Mouse (Mus musculus) midbrain, embryonic 11.5 days (tissue): ENCODE results near the gene Rin2. TPM values are rescaled to one million over a fixed set of nuclear protein-coding genes. Genes with fewer than 3 reads are reported as not detected.
A peak's percentile ranks its signal among the peaks of the same experiment; 100 is the strongest.

Source experiments
- ATAC-seq: fragments of 200-750 bp; cut with Nextera tagmentation; 2 replicates; pipeline ENCODE4 v1.8.0; 2017; ENCODE audit warnings: moderate TSS enrichment, moderate library complexity; ENCODE audit not compliant: low FRiP score
- DNase-seq: peaks from one replicate; pipeline ENCODE4 v3.0.0; 2015; ENCODE audit warnings: low spot score; ENCODE audit errors: missing footprints
- H3K27ac ChIP-seq: fragments of 300-500 bp; sonication (generic); 2 replicates; pipeline ENCODE4 v1.5.1; 2014; ENCODE audit warnings: low read depth, low read length
- H3K27me3 ChIP-seq: fragments of 300-500 bp; sonication (generic); 2 replicates; pipeline ENCODE4 v1.6.1; 2014; ENCODE audit warnings: mild to moderate bottlenecking, low read length, moderate library complexity, mixed read lengths; ENCODE audit not compliant: control insufficient read depth, insufficient read depth
- H3K36me3 ChIP-seq: fragments of 300-500 bp; sonication (generic); 2 replicates; pipeline ENCODE4 v1.6.1; 2014; ENCODE audit warnings: mild to moderate bottlenecking, low read length, moderate library complexity, mixed read lengths; ENCODE audit not compliant: control insufficient read depth, insufficient read depth
- H3K4me1 ChIP-seq: fragments of 300-500 bp; sonication (generic); 2 replicates; pipeline ENCODE4 v1.6.1; 2014; ENCODE audit warnings: low read length; ENCODE audit not compliant: control insufficient read depth, insufficient read depth
- H3K4me2 ChIP-seq: fragments of 300-500 bp; sonication (generic); 2 replicates; pipeline ENCODE4 v1.6.1; 2014; ENCODE audit warnings: mild to moderate bottlenecking, moderate library complexity
- H3K4me3 ChIP-seq: fragments of 300-500 bp; sonication (generic); 2 replicates; pipeline ENCODE4 v1.5.1; 2014; ENCODE audit warnings: low read depth, low read length
- H3K9ac ChIP-seq: fragments of 300-500 bp; sonication (generic); 2 replicates; pipeline ENCODE4 v1.6.1; 2014; ENCODE audit warnings: low read length
- H3K9me3 ChIP-seq: fragments of 300-500 bp; sonication (generic); 2 replicates; pipeline ENCODE4 v1.6.1; 2016; ENCODE audit warnings: low read length; ENCODE audit not compliant: control insufficient read depth
- WGBS: fragments of 180-500 bp; shearing (Covaris S2); extraction: QIAGEN DNeasy Blood & Tissue Kit; methylation state at CpG from one replicate; pipeline ENCODE4 v1.1.7; 2014; 5-methylcytosine and 5-hydroxymethylcytosine counted together
- polyA plus RNA-seq: library from polyadenylated mRNA; unstranded; fragments of >200 nt; fragmentation: Nextera tagmentation; extraction: Ambion mirVana; gene quantifications from 2 replicates; pipeline ENCODE4 v1.2.1, GENCODE M21; 2014

Rin2 gene
- polyA plus RNA-seq, 1 experiment from 2014 or later = 11.9 TPM

DNA sequence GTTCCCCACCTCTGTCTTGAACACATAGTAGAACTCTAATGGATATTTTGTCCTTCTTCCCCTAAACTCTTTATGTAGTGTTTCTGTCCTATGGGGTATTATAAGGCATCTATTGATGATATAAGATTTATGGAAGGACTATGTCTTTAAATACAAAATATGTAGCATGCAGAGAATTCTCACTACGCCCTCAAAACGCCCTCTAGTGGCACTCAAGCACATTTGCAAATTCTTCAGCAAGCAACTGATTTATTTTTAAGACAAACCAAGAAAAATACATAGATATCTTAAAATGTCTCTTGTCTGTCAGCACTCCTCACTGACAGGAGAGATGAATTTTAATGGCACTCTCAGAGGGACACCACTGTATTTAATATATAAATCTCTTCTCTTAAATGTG is 207.4 kb downstream of the Rin2 start:
- WGBS = 23% methylated on average over 2 of the region's 2 CpGs
- Histone ChIP-seq H3K9me3 (no peaks in the 10 kb centered on the region), H3K4me1 (no peaks in the 10 kb centered on the region), H3K27me3 (no peaks in the 10 kb centered on the region), H3K4me2 (no peak overlapping the region), H3K9ac (no peak overlapping the region), H3K27ac (no peak overlapping the region), H3K36me3 (0 out of 2 replicates have a peak, but pooled peaks cover 2% of the 10 kb centered on the region), H3K4me3 (no peak overlapping the region)
- ATAC-seq (no peak), DNase-seq (no peak)

DNA sequence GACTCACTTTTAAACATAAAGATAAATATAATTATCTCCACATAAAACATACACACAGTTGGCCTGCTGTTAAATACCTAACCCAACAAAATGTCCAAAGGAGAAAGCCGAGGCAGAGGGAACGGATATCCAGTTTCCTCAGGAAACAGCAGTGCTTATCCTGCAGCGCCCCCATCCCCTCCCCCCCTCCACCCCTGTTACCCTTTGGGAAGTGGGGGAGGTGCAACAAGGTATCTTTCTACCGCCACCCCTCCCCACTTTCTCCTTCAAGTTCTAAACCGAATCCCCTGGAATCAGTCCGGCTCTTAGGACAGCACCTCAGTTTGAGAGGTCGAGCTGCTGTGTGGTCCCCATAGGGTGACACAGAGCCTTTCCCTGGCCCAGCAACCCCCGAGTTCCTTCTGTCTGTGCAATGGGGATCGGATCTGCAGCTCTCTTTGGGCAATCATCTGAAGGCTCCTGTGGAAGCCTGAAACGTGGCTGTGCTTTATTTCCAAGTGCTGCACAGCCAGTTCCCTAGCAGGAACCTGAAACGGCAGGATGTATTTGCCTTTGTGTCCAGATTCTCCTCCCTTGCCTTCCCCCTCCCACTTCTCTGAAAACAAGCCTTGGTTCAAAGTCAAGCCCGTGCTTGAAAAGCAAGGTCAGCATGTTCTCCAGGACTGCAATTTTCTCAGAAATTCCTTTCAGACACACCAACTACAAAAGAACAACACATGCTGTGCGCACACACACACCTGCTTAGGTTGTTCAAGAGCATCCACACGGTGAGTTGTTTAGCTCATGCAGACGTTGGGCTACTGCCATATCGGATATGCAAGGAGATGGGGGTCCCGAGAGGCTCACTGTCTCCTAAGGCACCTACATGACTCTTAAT is 209.3 kb downstream of the Rin2 start:
- Histone ChIP-seq H3K9me3 (no peaks in the 10 kb centered on the region), H3K4me2 (no peak overlapping the region), H3K4me1 (no peaks in the 10 kb centered on the region), H3K4me3 (no peak overlapping the region), H3K36me3 (no peaks in the 10 kb centered on the region), H3K9ac (no peak overlapping the region), H3K27ac (no peak overlapping the region), H3K27me3 (no peaks in the 10 kb centered on the region)
- 42% methylated on average over 17 of the region's 17 CpGs for WGBS
- no peak for DNase-seq
- ATAC-seq = no peak

DNA sequence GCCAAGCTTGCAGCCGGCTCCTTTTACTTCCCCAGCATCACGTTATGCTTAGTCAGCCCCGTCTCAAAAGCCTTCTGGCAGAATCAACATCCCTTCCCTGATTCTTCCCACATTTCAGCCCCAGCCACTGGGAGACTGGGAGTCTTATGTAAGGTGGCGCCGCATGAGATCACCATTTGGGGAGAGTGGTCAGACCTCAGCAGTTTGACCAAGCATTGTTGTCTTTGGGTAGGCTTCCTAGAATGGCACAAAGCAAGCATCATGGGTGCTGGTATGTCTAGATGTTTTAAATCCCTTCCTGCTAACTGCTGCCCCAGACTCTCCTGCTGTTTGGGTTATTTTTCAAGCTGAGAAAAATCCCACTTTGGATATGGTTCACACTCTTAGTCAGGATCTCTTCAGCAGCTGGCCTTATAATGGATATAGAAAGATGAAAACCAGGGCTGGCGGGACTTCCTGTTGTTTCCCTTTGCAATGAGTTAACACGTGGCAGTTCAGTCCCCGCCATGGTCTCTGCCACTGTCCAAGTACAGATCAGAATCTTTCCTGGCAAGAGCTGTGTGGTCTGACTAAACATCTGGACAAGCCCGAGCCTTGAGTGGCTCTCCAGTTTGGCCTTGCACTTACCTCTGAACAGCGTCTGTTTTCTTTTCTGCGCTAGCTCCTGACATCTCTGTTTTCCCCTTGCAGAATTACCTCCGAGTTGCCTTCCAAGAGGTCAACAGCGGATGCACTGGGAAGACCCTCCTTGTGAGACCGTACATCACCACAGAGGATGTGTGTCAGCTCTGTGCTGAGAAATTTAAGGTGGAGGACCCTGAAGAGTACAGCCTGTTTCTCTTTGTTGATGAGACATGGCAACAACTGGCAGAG is 210.1 kb downstream of the Rin2 start:
- Histone ChIP-seq H3K4me2 (no peak overlapping the region), H3K9ac (no peak overlapping the region), H3K9me3 (no peaks in the 10 kb centered on the region), H3K4me1 (no peaks in the 10 kb centered on the region), H3K27ac (no peak overlapping the region), H3K4me3 (no peak overlapping the region), H3K36me3 (no peaks in the 10 kb centered on the region), H3K27me3 (no peaks in the 10 kb centered on the region)
- DNase-seq (no peak), ATAC-seq (no peak)
- WGBS = 70% methylated on average over 14 of the region's 14 CpGs

DNA sequence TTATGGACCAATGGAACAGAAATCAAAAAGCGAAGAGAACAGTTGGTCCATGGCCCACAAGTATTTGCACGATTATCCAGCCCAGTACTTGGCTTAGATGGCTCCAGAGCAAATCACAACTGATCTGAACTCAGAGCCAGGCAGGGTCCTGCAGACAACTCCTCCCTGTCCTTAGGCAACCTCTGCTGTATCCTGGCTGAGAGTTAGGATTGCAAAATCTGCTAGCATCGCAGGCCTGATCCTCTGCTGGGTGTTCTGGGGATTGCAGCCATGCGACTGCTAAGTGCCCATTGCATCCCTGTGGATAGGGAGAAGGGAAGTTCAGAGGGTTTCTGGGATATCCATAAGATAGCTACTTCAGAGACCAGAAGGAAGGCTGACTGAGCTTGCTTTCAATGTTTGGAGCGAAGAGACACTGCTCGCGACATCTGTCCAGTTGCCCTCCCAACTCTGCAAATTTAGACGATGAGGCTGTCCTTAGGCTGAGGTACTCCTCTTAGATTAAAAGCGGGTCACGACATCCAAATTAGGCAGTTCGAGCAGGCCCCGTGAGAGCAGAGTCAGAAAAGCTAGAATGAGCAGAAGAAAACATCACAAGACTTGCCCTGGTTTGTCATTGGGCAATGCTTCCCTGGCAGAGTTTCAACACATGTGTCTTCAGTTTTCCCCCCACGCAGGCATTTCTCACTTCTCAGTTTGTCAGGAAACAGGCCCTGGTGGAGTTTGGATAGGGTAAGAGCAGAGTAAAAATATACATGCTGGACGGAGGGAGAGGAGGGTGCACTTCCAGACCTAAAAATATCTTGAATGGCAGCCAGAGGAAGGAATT is 213.1 kb downstream of the Rin2 start:
- no peak overlapping the region for H3K27ac ChIP-seq
- no peaks in the 10 kb centered on the region for H3K36me3 ChIP-seq
- H3K4me3 ChIP-seq = no peak overlapping the region
- no peaks in the 10 kb centered on the region for H3K27me3 ChIP-seq
- no peak overlapping the region for H3K9ac ChIP-seq
- no peaks in the 10 kb centered on the region for H3K4me1 ChIP-seq
- DNase-seq (peak; percentile 86), ATAC-seq (no peak)
- H3K4me2 ChIP-seq = no peak overlapping the region
- WGBS = 67% methylated on average over 14 of the region's 14 CpGs
- no peaks in the 10 kb centered on the region for H3K9me3 ChIP-seq

DNA sequence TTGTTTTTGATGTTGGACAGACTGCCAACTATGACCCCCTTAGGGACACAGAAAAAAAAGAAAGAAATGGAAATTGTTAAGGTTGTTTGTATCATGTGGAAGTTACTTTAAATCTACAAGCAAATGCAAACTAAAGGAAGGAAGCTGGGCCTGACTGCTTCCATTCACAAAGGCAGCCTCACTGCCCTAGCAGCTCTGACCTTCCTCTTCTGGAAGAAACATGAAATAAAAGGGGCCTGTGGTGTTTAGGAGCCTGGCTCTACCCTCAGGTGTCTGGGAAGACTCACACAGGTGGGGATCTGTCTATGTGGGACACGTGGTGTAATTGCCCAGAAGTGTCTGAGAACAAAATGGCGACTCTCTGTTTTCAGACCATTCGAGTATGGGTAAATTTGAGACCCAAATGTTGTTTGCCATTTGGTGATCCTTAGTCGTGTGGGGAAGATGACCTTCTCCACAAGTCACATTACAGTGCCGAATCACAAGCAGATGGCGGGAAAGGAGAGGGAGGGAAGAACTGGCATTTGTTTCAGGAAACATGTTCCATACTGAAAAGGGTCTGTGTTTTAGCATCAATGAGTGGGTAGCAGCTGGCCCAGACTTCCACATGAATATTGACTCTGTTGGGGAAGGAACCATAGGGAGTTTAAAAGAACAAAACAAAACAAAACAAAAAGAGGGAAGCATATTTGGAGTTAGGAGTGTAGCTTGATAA is 213.9 kb downstream of the Rin2 start:
- H3K4me3 ChIP-seq = no peak overlapping the region
- no peak overlapping the region for H3K27ac ChIP-seq
- ATAC-seq = no peak
- H3K9ac ChIP-seq = no peak overlapping the region
- 72% methylated on average over 6 of the region's 6 CpGs for WGBS
- H3K9me3 ChIP-seq = no peaks in the 10 kb centered on the region
- H3K27me3 ChIP-seq = no peaks in the 10 kb centered on the region
- no peak overlapping the region for H3K4me2 ChIP-seq
- no peaks in the 10 kb centered on the region for H3K36me3 ChIP-seq
- H3K4me1 ChIP-seq = no peaks in the 10 kb centered on the region
- peak; percentile 79 for DNase-seq

DNA sequence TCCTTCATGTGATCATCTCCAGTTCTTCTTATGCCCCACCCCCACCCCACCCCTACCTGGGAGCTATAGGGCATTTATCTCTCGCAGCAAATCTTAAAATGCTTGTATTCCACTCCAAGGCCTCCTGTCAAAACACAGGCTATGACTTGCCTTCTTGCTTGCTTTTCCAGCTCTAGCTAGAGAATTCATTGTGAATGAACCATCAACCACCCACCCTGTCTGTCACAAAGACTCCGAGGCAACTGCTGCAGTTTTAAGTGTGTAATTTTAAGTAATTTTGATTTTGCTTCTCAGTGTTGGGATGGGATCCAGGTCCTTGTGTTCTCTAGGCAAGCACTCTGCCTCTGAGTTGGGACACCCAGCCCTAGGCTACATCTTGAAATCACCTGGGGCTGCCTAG is 215.6 kb downstream of the Rin2 start:
- Histone ChIP-seq H3K4me1 (no peaks in the 10 kb centered on the region), H3K9ac (no peak overlapping the region), H3K27ac (no peak overlapping the region), H3K9me3 (no peaks in the 10 kb centered on the region), H3K27me3 (no peaks in the 10 kb centered on the region), H3K4me3 (no peak overlapping the region), H3K36me3 (no peaks in the 10 kb centered on the region), H3K4me2 (no peak overlapping the region)
- ATAC-seq (no peak), DNase-seq (no peak)
- 84% methylated on average over 2 of the region's 2 CpGs for WGBS

DNA sequence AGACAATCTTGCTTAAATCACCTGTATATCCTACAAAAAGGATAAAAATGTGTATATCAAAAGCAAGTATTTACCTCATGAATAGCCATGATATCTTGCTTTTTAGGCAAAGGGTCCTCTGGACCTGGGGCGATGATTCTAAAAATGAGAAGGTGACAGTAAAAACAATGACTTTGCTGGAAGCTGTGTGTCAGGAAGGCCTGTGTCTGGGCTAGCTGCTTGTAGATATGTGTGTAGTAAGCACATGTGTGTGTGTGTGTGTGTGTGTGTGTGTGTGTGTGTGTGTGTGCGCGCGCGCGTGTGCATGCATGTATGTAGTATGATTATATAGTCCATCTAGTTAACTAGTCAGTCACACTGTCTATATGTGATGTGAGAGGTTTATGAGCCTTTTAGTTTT is 218.7 kb downstream of the Rin2 start:
- H3K4me2 ChIP-seq = no peak overlapping the region
- no peaks in the 10 kb centered on the region for H3K4me1 ChIP-seq
- no peaks in the 10 kb centered on the region for H3K36me3 ChIP-seq
- H3K9me3 ChIP-seq = no peaks in the 10 kb centered on the region
- WGBS = 98% methylated on average over 6 of the region's 6 CpGs
- no peak overlapping the region for H3K27ac ChIP-seq
- H3K4me3 ChIP-seq = no peak overlapping the region
- ATAC-seq = no peak
- H3K9ac ChIP-seq = no peak overlapping the region
- no peaks in the 10 kb centered on the region for H3K27me3 ChIP-seq
- peak; percentile 53 for DNase-seq

DNA sequence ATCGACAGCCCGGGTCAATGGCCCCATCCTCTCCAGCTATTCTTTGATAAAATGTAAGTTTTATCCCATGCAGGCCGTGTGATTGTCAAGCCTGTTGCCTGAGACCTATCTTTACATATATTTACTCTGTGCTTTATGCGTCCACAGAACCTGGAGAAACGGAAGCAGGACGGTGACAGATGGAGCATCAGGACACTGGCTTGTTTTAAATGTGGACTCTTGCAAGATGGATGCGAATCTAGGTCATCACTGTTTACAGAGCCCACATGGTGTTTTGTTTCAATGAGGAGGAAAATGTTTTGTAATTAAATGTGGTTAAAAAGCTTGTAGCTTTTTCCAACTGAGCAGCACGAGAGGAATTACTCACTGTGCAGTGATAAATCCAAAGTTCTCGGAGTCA is 223.1 kb downstream of the Rin2 start:
- no peaks in the 10 kb centered on the region for H3K9me3 ChIP-seq
- ATAC-seq = no peak
- H3K27ac ChIP-seq = no peak overlapping the region
- peaks cover 2% of the 10 kb centered on the region; the same call in 1 of the 2 replicates for H3K4me1 ChIP-seq
- H3K4me3 ChIP-seq = no peak overlapping the region
- no peaks in the 10 kb centered on the region for H3K36me3 ChIP-seq
- no peak overlapping the region for H3K4me2 ChIP-seq
- H3K27me3 ChIP-seq = no peaks in the 10 kb centered on the region
- WGBS = 84% methylated on average over 9 of the region's 9 CpGs
- DNase-seq = no peak
- no peak overlapping the region for H3K9ac ChIP-seq
